Mouse (Mus musculus) G1E (cell line): ENCODE results near the gene Tent4b.

ENCODE experiments used
- CTCF ChIP-seq: IDR thresholded peaks from 2 replicates; pipeline ENCODE4 v1.5.1; 2012; ENCODE audit warnings: low read depth, low read length, inconsistent platforms, mixed read lengths
- GATA1 ChIP-seq: IDR thresholded peaks from 2 replicates; pipeline ENCODE4 v1.6.1; 2012; ENCODE audit warnings: borderline replicate concordance, low read length, inconsistent platforms, mixed read lengths
- POLR2AphosphoS5 ChIP-seq: IDR thresholded peaks from 2 replicates; pipeline ENCODE4 v1.6.1; 2012; ENCODE audit warnings: low read depth, low read length, inconsistent platforms; ENCODE audit not compliant: insufficient replicate concordance
- TAL1 ChIP-seq: conservative IDR thresholded peaks from 2 replicates; pipeline ENCODE4 v1.6.1; 2012; ENCODE audit warnings: low read depth, low read length, inconsistent platforms, mixed read lengths

- TF ChIP-seq CTCF = no peak
- no peak for TF ChIP-seq GATA1
- no peak for TF ChIP-seq POLR2AphosphoS5
- TF ChIP-seq TAL1 = peak; percentile 93
Observed at GRCm38 (mm10) chr8:88279670-88280069, 80.7 kb downstream of the Tent4b start.
